Mouse (Mus musculus) cerebellum, adult 8-10 months (tissue): ENCODE data around the gene Hikeshi.

Experiments used
- DNase-seq: peaks from one replicate; pipeline ENCODE4 v3.0.0; 2022

Hikeshi gene

DNA sequence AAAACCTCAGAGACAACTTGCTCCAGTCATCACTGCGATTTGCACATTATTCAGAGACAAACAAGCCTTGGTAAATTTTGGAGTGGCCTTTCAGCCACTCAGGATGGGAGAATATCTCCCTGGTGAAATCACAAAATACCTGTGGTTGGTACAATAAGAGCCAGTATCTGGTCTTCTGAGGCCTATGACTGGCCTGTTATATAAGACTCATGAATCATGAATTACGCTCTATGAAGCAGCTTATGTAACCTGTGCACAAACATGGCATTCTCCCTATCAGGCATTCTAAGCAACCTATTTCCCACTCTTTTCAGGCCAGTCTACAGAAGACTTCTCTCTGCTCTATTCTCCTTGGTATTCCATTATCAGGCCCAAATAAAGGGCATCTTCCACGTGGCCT lies 28.6 kb downstream of the Hikeshi start:
- no peak for DNase-seq

DNA sequence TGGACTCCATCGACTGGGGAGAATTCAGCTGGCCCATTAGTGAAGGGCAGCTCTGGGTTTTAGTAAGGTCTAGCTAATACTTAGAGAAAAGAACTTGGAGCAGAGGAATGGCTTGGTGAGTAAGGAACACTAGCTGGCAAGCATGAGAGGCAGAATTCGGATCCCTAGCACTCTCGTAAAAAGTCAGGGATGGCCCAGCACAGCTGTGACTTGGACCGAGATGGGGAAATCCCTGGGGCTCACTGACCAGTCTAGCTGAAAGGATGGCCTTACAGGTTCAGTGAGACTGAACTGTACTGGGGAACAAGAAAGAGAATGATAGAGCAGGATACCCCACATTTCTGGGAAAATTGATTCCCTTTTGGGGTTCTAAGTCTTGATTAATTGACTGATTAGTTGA lies 31.3 kb downstream of the Hikeshi start:
- DNase-seq = no peak

- no peak for DNase-seq
These were observed 31.9 kb downstream of the Hikeshi start for GRCm38 (mm10) chr7:89908899-89909621.

DNA sequence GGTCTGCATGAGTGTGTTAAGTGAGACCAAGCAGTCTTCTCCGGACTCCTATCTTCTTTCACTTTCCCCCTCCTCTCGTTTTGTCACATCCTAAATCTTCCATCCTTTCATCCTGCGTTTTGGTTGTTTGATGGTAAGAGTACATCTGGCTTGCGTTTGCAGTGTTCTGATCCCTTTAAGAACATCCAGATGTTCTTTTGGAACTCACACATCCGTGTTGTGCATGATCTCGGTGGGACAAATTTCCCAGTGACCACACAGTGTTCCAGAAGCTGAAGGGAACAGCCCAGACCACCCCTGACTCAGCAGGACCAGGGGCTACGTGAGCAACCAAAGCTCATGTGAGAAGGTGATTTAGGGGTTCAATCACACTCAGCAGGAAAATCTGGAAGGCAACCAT lies 32.6 kb downstream of the Hikeshi start:
- no peak for DNase-seq

- DNase-seq = peak; percentile 62
These were observed 33.1 kb downstream of the Hikeshi start for GRCm38 (mm10) chr7:89907950-89908349.

- DNase-seq = no peak
These were observed 37.3 kb downstream of the Hikeshi start, which contains the start of gene Ccdc81 for GRCm38 (mm10) chr7:89903442-89904343. TSS of gene Ccdc81 (minus strand) at chr7:89903629.

GRCm38 (mm10) chr7:89903007-89903406 lies 38.0 kb downstream of the Hikeshi start:
- no peak for DNase-seq

DNA sequence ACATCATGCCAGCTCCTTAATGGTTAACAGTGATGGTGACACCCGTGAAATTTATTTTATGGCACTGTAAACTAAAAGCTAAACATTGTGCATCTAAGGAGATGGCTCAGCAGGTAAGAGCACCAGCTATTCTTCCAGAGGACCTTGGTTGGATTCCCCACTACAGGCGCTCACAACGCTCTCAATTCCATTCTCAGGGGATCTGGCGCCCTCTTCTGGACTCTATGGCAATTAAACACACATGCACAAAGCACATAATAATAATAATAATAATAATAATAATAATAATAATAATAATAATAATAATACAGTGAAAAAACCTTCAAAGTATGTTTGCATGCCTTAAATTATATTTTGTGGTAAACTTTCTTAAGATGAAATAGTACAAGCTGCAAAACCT lies 49.1 kb downstream of the Hikeshi start:
- DNase-seq = no peak

- no peak for DNase-seq
These were observed 49.6 kb downstream of the Hikeshi start for GRCm38 (mm10) chr7:89891412-89891811.

DNA sequence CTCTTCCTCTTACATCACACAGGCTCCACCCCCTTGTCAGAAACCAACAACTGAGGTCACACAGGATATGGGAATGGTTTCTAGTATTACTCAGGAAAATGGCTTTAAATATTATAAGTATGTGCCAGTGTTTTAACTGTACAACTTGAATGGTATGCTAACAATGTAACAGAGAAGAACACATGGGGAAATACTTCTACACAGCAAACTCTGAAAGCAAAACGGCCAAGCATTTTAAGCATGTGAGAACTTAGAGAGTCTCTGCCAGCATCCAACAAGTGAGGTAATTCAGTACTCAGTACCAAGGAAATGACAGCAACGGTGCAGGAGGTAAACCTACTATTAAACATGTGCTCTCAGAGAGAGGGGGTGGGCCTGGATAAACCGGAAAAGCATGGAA lies 56.5 kb downstream of the Hikeshi start:
- DNase-seq = no peak

DNA sequence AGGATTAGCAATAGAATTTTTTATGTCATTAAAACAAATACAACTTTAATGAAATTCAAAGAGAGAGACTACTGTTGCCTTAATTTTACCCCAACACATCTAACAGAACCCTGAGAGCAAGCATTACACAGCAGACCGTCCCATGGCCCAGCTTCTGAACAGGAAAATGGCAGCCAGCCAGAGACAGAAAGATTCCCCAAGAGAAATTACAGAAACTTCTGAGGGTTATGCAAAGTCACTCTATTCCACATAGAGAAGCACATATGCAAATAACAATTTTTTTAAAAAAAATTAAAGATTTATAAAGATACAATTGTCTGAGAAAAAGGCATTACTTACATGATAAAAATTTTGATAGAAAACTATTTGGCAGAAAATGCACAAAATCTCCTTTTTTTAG lies 61.3 kb downstream of the Hikeshi start:
- no peak for DNase-seq
